Mouse (Mus musculus) midbrain, embryonic 14.5 days (tissue): ENCODE measurements around the gene Pola2. TPM values are rescaled to one million over a fixed set of nuclear protein-coding genes. Genes with fewer than 3 reads are reported as not detected.

Experiments used
- ATAC-seq: fragments of 200-750 bp; cut with Nextera tagmentation; 2 replicates; pipeline ENCODE4 v1.8.0; 2017; ENCODE audit warnings: moderate number of reproducible peaks, moderate library complexity; ENCODE audit not compliant: low FRiP score, low TSS enrichment
- DNase-seq: peaks from one replicate; pipeline ENCODE4 v3.0.0-alpha.2; 2015
- H3K27ac ChIP-seq: fragments of 300-500 bp; sonication (generic); replicated peaks from 2 replicates; pipeline ENCODE4 v1.5.1; 2014; ENCODE audit warnings: mild to moderate bottlenecking, low read depth, low read length, moderate library complexity
- H3K27me3 ChIP-seq: fragments of 300-500 bp; sonication (generic); 2 replicates; pipeline ENCODE4 v1.6.1; 2014; ENCODE audit warnings: low read length, control low read depth, mixed read lengths; ENCODE audit not compliant: control insufficient read depth, insufficient read depth
- H3K36me3 ChIP-seq: fragments of 300-500 bp; sonication (generic); 2 replicates; pipeline ENCODE4 v1.6.1; 2014; ENCODE audit warnings: low read length, control low read depth; ENCODE audit not compliant: control insufficient read depth, insufficient read depth
- H3K4me1 ChIP-seq: fragments of 300-500 bp; sonication (generic); 2 replicates; pipeline ENCODE4 v1.6.1; 2014; ENCODE audit warnings: mild to moderate bottlenecking, antibody characterized with exemption, low read length, control low read depth; ENCODE audit not compliant: control insufficient read depth, insufficient read depth
- H3K4me2 ChIP-seq: fragments of 300-500 bp; sonication (generic); 2 replicates; pipeline ENCODE4 v1.6.1; 2014; ENCODE audit warnings: mild to moderate bottlenecking, low read length, moderate library complexity
- H3K4me3 ChIP-seq: fragments of 300-500 bp; sonication (generic); replicated peaks from 2 replicates; pipeline ENCODE4 v1.5.1; 2014; ENCODE audit warnings: low read depth, low read length
- H3K9ac ChIP-seq: fragments of 300-500 bp; sonication (generic); replicated peaks from 2 replicates; pipeline ENCODE4 v1.6.1; 2014; ENCODE audit warnings: mild to moderate bottlenecking, low read length, moderate library complexity
- H3K9me3 ChIP-seq: fragments of 300-500 bp; sonication (generic); 2 replicates; pipeline ENCODE4 v1.6.1; 2016; ENCODE audit warnings: low read length, control low read depth, mixed read lengths; ENCODE audit not compliant: control insufficient read depth
- WGBS: fragments of 180-500 bp; shearing (Covaris S2); extraction: QIAGEN DNeasy Blood & Tissue Kit; methylation state at CpG from one replicate; pipeline ENCODE4 v1.1.7; 2014; 5-methylcytosine and 5-hydroxymethylcytosine counted together
- polyA plus RNA-seq: library from polyadenylated mRNA; unstranded; fragments of >200 nt; fragmentation: Nextera tagmentation; extraction: Ambion mirVana; gene quantifications from 2 replicates; pipeline ENCODE4 v1.2.1, GENCODE M21; 2014

The Pola2 gene
- polyA plus RNA-seq, 1 experiment from 2014 or later: 23.4 TPM

GRCm38 (mm10) chr19:5927532-5927931 lies 36.5 kb downstream of the Pola2 start:
- Histone ChIP-seq H3K4me3 (no peak overlapping the region), H3K27ac (no peak overlapping the region), H3K9ac (no peak overlapping the region), H3K4me2 (no peak overlapping the region), H3K36me3 (no peaks in the 10 kb centered on the region), H3K27me3 (no peaks in the 10 kb centered on the region), H3K9me3 (no peaks in the 10 kb centered on the region), H3K4me1 (peaks cover 8% of the 10 kb centered on the region; the same call in 1 of the 2 replicates)
- WGBS: 81% methylated on average over 8 of the region's 8 CpGs
- DNase-seq (no peak), ATAC-seq (no peak)

DNA sequence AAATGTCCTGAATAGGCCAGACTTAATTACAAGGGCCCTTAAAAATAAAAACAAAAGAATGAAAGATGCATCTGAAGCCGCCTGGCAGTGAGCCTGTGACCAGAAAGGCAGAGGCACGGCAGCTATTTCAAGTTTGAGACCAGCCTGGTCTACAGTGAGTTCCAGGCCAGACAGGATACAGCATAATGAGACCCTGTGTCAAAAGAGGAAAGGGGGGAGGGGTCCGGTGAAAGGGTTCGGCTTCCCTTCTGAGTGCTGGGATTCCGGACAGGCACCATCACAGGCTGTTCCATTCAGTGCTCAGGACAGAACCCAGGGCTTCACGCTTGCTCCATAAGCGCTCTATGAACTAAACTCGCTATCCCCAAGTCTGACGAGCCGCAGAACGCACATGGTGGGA lies 37.0 kb downstream of the Pola2 start:
- 82% methylated on average over 11 of the region's 11 CpGs for WGBS
- no peak overlapping the region for H3K4me2 ChIP-seq
- H3K4me3 ChIP-seq: no peak overlapping the region
- no peaks in the 10 kb centered on the region for H3K27me3 ChIP-seq
- no peaks in the 10 kb centered on the region for H3K9me3 ChIP-seq
- no peak for ATAC-seq
- no peak overlapping the region for H3K27ac ChIP-seq
- DNase-seq: no peak
- H3K4me1 ChIP-seq: peaks cover 8% of the 10 kb centered on the region; the same call in 1 of the 2 replicates
- H3K9ac ChIP-seq: no peak overlapping the region
- no peaks in the 10 kb centered on the region for H3K36me3 ChIP-seq

- Histone ChIP-seq H3K9me3 (no peaks in the 10 kb centered on the region), H3K4me1 (peaks cover 12% of the 10 kb centered on the region), H3K36me3 (no peaks in the 10 kb centered on the region), H3K27me3 (no peaks in the 10 kb centered on the region), H3K4me3 (peak overlapping the region; percentile 61), H3K4me2 (peak overlapping the region; percentile 89), H3K27ac (peak overlapping the region; percentile 77; the same call in 1 of the 2 replicates), H3K9ac (peak overlapping the region; percentile 62)
- DNase-seq: no peak
- no peak for ATAC-seq
- WGBS: 29% methylated on average over 11 of the region's 11 CpGs
These were observed 38.6 kb downstream of the Pola2 start for GRCm38 (mm10) chr19:5925311-5925855.

DNA sequence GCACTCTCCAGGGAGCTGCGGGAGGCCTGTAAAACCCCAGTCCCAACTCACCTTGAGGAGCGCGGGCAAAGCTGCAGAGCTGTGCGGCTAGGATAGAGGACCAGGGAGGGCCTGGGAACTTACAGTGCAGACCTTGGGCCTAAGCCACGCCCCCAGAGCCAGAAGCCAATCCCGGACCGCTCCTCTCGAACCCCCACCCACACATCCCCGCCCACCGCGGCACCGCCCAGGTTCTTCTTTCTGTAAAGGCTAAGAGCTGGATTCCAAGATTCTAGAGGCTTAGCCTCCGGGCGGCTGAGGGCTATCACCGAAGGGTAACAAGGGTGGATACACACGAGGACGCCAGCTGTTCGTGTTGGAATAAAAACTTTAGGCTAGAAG lies 39.3 kb downstream of the Pola2 start, which contains the start of gene Cdc42ep2:
Cdc42ep2 (minus strand) TSS at position 104 of the 381 bp plus-strand sequence.
- Histone ChIP-seq H3K27me3 (no peaks in the 10 kb centered on the region), H3K27ac (peak within 1 kb of the TSS; percentile 77), H3K4me3 (peak within 1 kb of the TSS; percentile 61), H3K9me3 (no peaks in the 10 kb centered on the region), H3K4me1 (peaks cover 12% of the 10 kb centered on the region), H3K4me2 (peak within 1 kb of the TSS; percentile 89), H3K9ac (peak within 1 kb of the TSS; percentile 62), H3K36me3 (no peaks in the 10 kb centered on the region)
- under 1% methylated on average over 18 of the region's 18 CpGs for WGBS
- peak; percentile 91 for ATAC-seq
- DNase-seq: peak; percentile 96

DNA sequence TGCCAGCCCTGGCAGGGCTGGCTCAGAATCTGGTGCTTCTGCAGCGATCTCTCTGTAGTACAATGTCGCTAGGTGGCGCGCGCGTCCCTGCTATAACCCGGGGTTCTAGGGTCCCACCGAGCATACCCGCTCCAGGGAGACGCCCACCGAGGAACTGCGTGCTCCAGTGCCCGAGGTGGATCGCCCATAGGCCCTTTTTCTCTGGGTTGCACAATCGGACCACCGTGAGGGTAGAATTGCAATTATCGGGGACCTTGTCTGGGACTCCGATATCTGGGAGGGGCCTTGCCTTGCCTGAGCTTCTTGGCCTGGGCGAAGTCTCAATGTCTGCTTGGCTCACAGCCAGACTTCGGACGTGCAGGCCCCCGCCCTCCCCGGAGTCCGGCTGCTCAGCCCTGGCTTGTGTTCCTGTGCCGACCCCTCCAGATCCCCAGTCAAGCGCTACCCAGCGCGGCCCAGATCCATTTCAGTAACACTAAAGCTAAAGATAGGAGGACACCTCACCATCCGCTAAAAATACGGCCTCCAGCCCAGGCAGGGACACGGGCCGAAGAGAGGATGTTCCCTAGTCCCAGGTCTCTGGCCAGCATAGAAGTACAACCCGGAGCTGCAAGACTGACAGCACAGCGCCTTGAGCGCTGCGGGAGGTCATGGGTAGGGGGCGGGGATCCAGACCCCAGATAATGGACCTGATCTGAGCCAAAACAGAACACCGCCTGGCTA lies 39.9 kb downstream of the Pola2 start:
- peak; percentile 98 for DNase-seq
- Histone ChIP-seq H3K4me2 (peak overlapping the region; percentile 89), H3K36me3 (no peaks in the 10 kb centered on the region), H3K27me3 (no peaks in the 10 kb centered on the region), H3K4me1 (peaks cover 12% of the 10 kb centered on the region), H3K4me3 (peak overlapping the region; percentile 61), H3K27ac (peak overlapping the region; percentile 77), H3K9me3 (no peaks in the 10 kb centered on the region), H3K9ac (peak overlapping the region; percentile 62)
- WGBS: under 1% methylated on average over 38 of the region's 38 CpGs
- ATAC-seq: peak; percentile 84

GRCm38 (mm10) chr19:5922963-5923362 lies 41.0 kb downstream of the Pola2 start:
- ATAC-seq (no peak), DNase-seq (no peak)
- Histone ChIP-seq H3K9ac (0 out of 2 replicates have a peak overlapping the region, but pooled peaks have one; percentile 20), H3K4me3 (no peak overlapping the region), H3K4me1 (peaks cover 12% of the 10 kb centered on the region), H3K9me3 (no peaks in the 10 kb centered on the region), H3K4me2 (no peak overlapping the region; the same call in 1 of the 2 replicates), H3K27ac (no peak overlapping the region), H3K36me3 (peaks cover 6% of the 10 kb centered on the region), H3K27me3 (no peaks in the 10 kb centered on the region)
- 94% methylated on average over 3 of the region's 3 CpGs for WGBS

DNA sequence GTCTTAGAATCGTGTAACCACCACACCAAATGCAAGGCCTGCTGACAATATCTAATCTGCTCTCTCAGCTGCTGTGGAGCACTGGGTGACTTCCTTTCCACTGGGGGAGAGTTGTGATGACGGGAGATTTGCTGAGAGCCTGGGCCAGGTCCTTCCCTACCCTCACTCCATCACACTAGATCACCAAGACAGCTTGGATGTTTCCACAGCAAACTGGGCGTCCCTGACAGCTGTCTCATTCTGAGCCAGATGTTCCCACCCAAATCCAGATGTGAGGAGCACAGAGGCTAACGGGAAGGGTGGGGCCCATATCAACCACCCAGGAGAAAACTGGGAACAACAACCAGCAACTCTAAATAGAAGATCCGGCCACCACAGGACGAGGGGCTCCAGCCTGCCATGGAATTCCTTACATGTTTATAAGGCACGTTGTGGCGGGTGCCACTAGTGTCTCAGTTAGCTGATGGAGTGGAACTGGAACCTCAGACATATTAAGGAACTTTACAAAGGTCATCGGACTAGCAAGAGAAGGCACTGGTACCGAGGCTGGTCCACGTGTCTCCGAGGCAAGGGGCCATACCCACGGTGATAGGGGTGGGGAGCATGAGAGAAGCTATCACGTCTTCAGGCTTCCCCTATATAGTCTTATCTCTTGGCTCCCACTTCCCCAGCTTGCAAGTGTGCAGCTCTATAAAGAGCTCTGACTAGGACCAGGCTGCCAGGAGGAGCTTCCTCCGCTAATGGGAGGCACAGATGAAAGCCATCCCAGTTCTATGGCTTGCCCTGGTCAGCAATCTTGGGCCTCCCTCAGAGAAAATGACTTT lies 41.7 kb downstream of the Pola2 start:
- Histone ChIP-seq H3K27ac (no peak overlapping the region), H3K9me3 (no peaks in the 10 kb centered on the region), H3K4me3 (no peak overlapping the region), H3K4me1 (peaks cover 12% of the 10 kb centered on the region), H3K27me3 (no peaks in the 10 kb centered on the region), H3K4me2 (peak overlapping the region; percentile 24; the same call in 1 of the 2 replicates), H3K9ac (0 out of 2 replicates have a peak overlapping the region, but pooled peaks have one; percentile 20), H3K36me3 (peaks cover 12% of the 10 kb centered on the region)
- ATAC-seq (no peak), DNase-seq (no peak)
- WGBS: 82% methylated on average over 15 of the region's 15 CpGs

DNA sequence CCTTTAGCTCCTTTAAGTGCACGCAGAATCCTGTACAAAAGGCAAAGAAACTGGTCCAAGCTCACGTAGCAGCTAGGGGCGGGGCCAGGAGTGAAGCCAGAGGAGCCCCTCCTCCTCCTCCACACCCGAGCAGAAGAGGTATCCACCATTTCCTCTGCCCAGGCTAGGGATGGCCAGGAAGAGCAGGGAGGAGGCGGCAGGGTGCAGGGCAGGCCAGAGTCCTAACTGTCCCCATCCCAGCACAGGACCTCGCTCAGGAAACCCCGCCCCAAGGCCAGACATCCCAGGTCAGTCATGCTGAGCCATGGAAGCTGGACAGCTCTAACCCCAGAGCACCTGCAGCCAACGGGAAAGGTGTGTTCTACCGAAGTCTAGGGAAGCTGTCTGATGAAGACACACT lies 42.3 kb downstream of the Pola2 start:
- Histone ChIP-seq H3K4me1 (peaks cover 12% of the 10 kb centered on the region), H3K4me2 (peak overlapping the region; percentile 24), H3K27me3 (no peaks in the 10 kb centered on the region), H3K9ac (no peak overlapping the region; the same call in 1 of the 2 replicates), H3K9me3 (no peaks in the 10 kb centered on the region), H3K27ac (no peak overlapping the region), H3K36me3 (peaks cover 16% of the 10 kb centered on the region), H3K4me3 (no peak overlapping the region)
- 20% methylated on average over 9 of the region's 9 CpGs for WGBS
- DNase-seq: no peak
- no peak for ATAC-seq
